Mouse (Mus musculus) testis, adult 2 months (tissue): ENCODE measurements around the gene Zfp932.
"Not testable (repeated sequence)": the region's sequence is repeated elsewhere in the genome, so short reads cannot be mapped to it uniquely, and the experiment has no call there.

Experiments
- CTCF ChIP-seq: fragments of 200-500 bp; IDR thresholded peaks from 2 replicates; pipeline ENCODE4 v1.5.1; 2012; ENCODE audit warnings: low read depth, mild to moderate bottlenecking, inconsistent platforms, low read length, moderate library complexity; ENCODE audit not compliant: control insufficient read depth, insufficient read depth, insufficient replicate concordance
- POLR2A ChIP-seq: fragments of 200-500 bp; IDR thresholded peaks from 2 replicates; pipeline ENCODE4 v1.6.1; 2012; ENCODE audit warnings: low read depth, mild to moderate bottlenecking, inconsistent platforms, low read length, moderate library complexity; ENCODE audit not compliant: control insufficient read depth

GRCm38 (mm10) chr5:109996026-109996937 lies at the start of gene Zfp932:
- TF ChIP-seq POLR2A, CTCF: not testable (repeated sequence)
